Mouse (Mus musculus) olfactory bulb, adult 2 months (tissue): ENCODE data around the gene Cngb1. TPM values are rescaled to one million over a fixed set of nuclear protein-coding genes. Genes with fewer than 3 reads are reported as not detected.

ENCODE experiments used
- H3K27ac ChIP-seq: fragments of 200-500 bp; 2 replicates; pipeline ENCODE4 v1.5.1; 2012; ENCODE audit warnings: low read depth, low read length; ENCODE audit not compliant: insufficient read depth
- H3K4me1 ChIP-seq: fragments of 200-500 bp; 2 replicates; pipeline ENCODE4 v1.6.1; 2012; ENCODE audit warnings: low read length; ENCODE audit not compliant: control insufficient read depth, insufficient read depth
- H3K4me3 ChIP-seq: fragments of 200-500 bp; 2 replicates; pipeline ENCODE4 v1.5.1; 2012; ENCODE audit warnings: mild to moderate bottlenecking, low read depth, low read length, moderate library complexity; ENCODE audit not compliant: insufficient read depth
- CTCF ChIP-seq: fragments of 200-500 bp; IDR thresholded peaks from 2 replicates; pipeline ENCODE4 v1.5.1; 2012; ENCODE audit warnings: low read depth, mild to moderate bottlenecking, low read length, moderate library complexity; ENCODE audit not compliant: insufficient read depth
- POLR2A ChIP-seq: fragments of 200-500 bp; IDR thresholded peaks from 2 replicates; pipeline ENCODE4 v1.6.1; 2012; ENCODE audit warnings: mild to moderate bottlenecking, low read depth, low read length, moderate library complexity; ENCODE audit not compliant: insufficient read depth
- WGBS: fragments of 180-500 bp; shearing (Covaris S2); methylation state at CpG from one replicate; pipeline ENCODE4 v1.1.7; 2018; 5-methylcytosine and 5-hydroxymethylcytosine counted together
- polyA plus RNA-seq: library from polyadenylated mRNA; stranded (reverse); fragments of >200 nt; gene quantifications from 2 replicates; pipeline ENCODE4 v1.2.4, GENCODE M21; 2012; ENCODE audit warnings: low replicate concordance; ENCODE audit not compliant: missing spikeins, insufficient read depth, insufficient read length

Gene Cngb1
- polyA plus RNA-seq, 1 experiment = not detected

DNA sequence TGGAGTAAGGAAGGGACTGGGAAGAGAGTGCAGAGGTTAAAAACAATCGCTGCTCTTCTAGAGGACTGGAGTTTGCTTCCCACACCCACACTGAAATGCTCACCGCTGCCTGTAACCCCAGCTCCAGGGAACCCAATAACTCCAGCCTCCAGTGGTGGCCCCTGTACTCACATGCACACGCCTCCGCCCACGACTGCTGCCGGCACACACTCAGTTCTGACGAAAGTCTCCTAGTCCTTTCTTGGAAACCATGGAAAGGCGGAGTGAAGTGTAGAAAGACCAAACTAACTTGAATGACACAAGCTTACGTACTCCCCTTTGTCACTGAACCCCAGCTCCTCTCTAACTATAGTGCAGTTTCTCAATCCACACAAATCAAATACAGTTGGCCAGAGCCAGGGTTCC, 106.4 kb downstream of the Cngb1 start:
- Histone ChIP-seq H3K27ac (no peak overlapping the region), H3K4me3 (no peak overlapping the region), H3K4me1 (peaks cover 10% of the 10 kb centered on the region)
- 46% methylated on average over 9 of the region's 9 CpGs for WGBS
- TF ChIP-seq POLR2A (no peak), CTCF (no peak)

DNA sequence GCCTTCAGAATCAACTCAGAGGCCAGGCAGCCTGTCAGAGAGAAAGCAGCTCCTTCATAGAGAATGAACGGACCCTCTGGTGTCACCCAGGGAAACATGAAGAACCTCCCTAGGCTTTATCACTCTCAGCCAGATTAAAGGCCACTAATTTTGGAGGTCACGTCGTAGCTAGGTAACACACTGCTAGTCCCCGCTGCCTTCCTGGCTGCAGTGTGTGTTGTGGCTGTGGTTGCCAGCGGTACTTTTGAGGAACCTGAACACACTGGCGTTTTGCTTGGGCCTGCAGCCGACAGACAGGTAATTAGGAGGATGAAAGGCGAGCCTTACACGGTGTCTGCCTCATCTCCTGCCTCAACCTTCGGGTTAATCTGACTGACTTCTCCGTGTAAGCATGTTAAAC, 110.7 kb downstream of the Cngb1 start:
- H3K27ac ChIP-seq = no peak overlapping the region
- WGBS = 86% methylated on average over 11 of the region's 11 CpGs
- H3K4me3 ChIP-seq = no peak overlapping the region
- no peak for TF ChIP-seq CTCF
- TF ChIP-seq POLR2A = no peak
- H3K4me1 ChIP-seq = peaks cover 7% of the 10 kb centered on the region

DNA sequence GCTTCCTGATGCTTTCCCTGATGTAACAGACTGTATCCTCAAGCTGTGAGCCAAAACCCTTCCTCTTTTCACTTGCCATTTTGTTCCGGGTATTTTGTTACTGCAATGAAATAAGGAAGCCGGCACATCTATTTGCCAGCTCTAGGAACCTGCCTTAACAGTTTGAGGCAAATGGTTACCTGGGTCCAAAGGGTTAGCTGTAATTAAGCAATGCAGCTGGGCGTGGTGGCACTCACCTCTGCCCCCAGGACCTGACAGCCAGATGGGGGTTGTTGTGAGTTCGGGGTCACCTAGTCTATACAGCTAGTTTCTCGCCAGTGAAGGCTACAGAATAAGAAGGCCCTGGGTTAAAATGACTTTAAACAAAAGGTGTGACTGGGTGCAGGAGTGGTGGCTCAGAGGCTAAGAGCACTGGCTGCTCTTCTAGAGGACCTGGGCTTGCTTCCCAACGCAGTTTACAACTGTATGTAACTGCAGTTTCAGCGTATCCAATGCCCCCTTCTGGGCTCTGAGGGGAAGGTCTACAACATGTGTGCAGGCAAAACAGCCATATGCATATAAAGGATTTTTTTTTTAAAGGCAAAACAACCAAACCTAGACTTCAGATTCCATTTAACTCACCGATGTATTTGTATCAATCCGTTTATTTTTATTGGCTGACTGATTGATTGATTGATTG, 114.7 kb downstream of the Cngb1 start:
- TF ChIP-seq CTCF = no peak
- no peak for TF ChIP-seq POLR2A
- Histone ChIP-seq H3K27ac (no peak overlapping the region), H3K4me3 (no peak overlapping the region), H3K4me1 (no peaks in the 10 kb centered on the region)
- WGBS = 96% methylated on average over 9 of the region's 9 CpGs

Other genes with a start within 250 kb of the Cngb1 start
- not detected in 2 replicates for gene Katnb1, start 225.4 kb downstream of the Cngb1 start, polyA plus RNA-seq
- not detected in 2 replicates for gene Kifc3, start 103.8 kb downstream of the Cngb1 start, polyA plus RNA-seq
- not detected in 2 replicates for gene Tepp, start 4.0 kb upstream of the Cngb1 start, polyA plus RNA-seq
- not detected in 2 replicates for gene Zfp319, start 25.4 kb upstream of the Cngb1 start, polyA plus RNA-seq
- gene Usb1, start 25.7 kb upstream of the Cngb1 start, polyA plus RNA-seq = not detected in 2 replicates
- not detected in 2 replicates for gene Mmp15, start 45.7 kb upstream of the Cngb1 start, polyA plus RNA-seq
- not detected in 2 replicates for gene Cfap20, start 128.3 kb upstream of the Cngb1 start, polyA plus RNA-seq
- gene Csnk2a2, start 183.5 kb upstream of the Cngb1 start, polyA plus RNA-seq = not detected in 2 replicates
- gene Ccdc113, start 227.5 kb upstream of the Cngb1 start, polyA plus RNA-seq = not detected in 2 replicates